23 mouse cellular contexts compared by ENCODE assay signal in genomic region chr3:27545651-27546050, GRCm38 (mm10).
"Had no signal": no experiment of that assay in that cellular context is flagged by ENCODE, and none has a peak within 500 bp of the region (broad histone marks: within the 10 kb centered on the region; RNA-seq: fewer than 3 reads in every experiment).

No protein-coding gene starts in this region.

- ATAC-seq: hindbrain, embryonic 16.5 days; inflammation-experienced regulatory T-cells, adult 6 months; intestine, embryonic 15.5 days; intestine, postnatal 0 days; liver, embryonic 12.5 days had no signal

- H3K9ac ChIP-seq: heart, embryonic 12.5 days; hindbrain, embryonic 13.5 days; intestine, embryonic 15.5 days; limb, embryonic 13.5 days; limb, embryonic 15.5 days; liver, embryonic 12.5 days; liver, embryonic 14.5 days had no signal

- H3K4me1 ChIP-seq: heart, embryonic 12.5 days; intestine, embryonic 15.5 days; limb, embryonic 13.5 days; limb, embryonic 15.5 days; liver, embryonic 12.5 days had no signal

- H3K4me2 ChIP-seq: heart, embryonic 12.5 days; hindbrain, embryonic 13.5 days; intestine, embryonic 15.5 days; limb, embryonic 13.5 days; limb, embryonic 15.5 days; liver, embryonic 12.5 days had no signal

- H3K4me3 ChIP-seq: heart, embryonic 12.5 days; hindbrain, embryonic 13.5 days; intestine, embryonic 15.5 days; layer of hippocampus, adult 2 months; limb, embryonic 13.5 days; limb, embryonic 15.5 days; liver, embryonic 12.5 days had no signal

- H3K27ac ChIP-seq: hindbrain, embryonic 13.5 days; intestine, embryonic 15.5 days; layer of hippocampus, adult 2 months; limb, embryonic 13.5 days; limb, embryonic 15.5 days; liver, embryonic 12.5 days; liver, embryonic 14.5 days had no signal

- H3K36me3 ChIP-seq: hindbrain, embryonic 13.5 days; intestine, embryonic 15.5 days had no signal

- DNase-seq: gastrocnemius, postnatal 14 days; gastrocnemius, postnatal 36 days; heart, adult 18-20 months; heart, postnatal 10 days; kidney, adult 18-20 months; kidney, adult 8-10 months; kidney, postnatal 10 days; kidney, postnatal 25 days; kidney, postnatal 4 days; layer of hippocampus, postnatal 36 days; left cerebral cortex, postnatal 4 days; lung, adult 18-20 months had no signal

- H3K27me3 ChIP-seq: heart, embryonic 12.5 days; hindbrain, embryonic 13.5 days; intestine, embryonic 15.5 days; limb, embryonic 13.5 days; limb, embryonic 15.5 days; liver, embryonic 12.5 days had no signal

- H3K9me3 ChIP-seq: heart, embryonic 12.5 days; hindbrain, embryonic 13.5 days; intestine, embryonic 15.5 days; limb, embryonic 13.5 days; limb, embryonic 15.5 days; liver, embryonic 12.5 days had no signal
